8 mouse cellular contexts compared by ENCODE assay signal in the genomic region with DNA sequence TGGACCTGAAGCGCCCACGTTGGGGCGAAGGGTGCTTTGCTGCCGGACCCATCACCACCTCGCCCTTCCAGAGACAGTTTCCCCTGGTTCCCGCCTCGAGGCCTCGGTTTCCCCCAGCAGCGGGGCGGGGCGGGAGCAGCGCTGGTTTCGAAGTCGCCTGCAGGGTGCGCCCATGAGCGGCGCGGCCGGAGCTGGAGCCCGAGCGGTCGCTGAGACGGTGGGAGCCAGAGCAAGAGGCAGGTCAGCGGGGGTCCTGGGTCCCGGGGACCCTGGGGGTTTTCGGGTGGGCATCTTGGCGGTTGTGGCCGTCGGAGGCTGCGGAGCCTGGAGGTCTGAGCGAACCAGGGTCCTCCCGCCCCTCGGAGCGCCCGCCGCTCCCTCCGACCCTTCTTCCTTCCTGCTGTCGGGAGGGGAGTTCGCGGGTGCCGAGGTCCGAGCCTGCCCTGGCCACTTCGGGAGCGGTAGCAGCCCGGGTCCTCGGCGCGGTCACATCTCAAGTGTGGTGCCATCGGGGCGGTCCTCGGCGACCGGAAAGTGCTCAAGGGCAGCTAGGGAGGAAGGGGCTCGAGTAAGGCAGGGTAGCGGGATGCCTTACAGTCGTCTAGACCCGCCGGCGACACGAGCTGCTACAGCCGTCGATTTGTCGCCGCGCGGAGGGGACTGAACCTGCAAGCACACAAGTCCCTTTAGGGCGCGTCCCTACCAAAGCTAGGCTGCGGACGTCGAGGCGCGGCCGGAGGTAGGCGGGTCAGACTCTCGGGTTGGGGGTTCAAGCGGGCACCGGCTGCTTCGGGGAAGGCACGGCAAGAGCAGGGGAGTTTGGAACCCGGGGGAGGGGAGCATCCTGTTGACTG. TPM values are rescaled to one million over a fixed set of nuclear protein-coding genes. Genes with fewer than 3 reads are reported as not detected.
DNase-seq lines count a peak whose midpoint lies in the region; ATAC-seq and TF ChIP-seq lines count a peak whose summit lies in the region.

No protein-coding gene starts in this region.

- peak; percentile 65 for ATAC-seq in forebrain, embryonic 15.5 days (replicated peaks)
- peak; percentile 24 to 40; a peak in 1 of 4 replicates for ATAC-seq in hematopoietic stem cell, adult 5-6 weeks (replicated peaks in 1 of 2; ENCODE audit: insufficient read depth in 1 of 2, low FRiP score in 2 of 2, low TSS enrichment in 1 of 2, low read depth in 1 of 2, poor library complexity in 2 of 2, severe bottlenecking in 2 of 2)
- 0 out of 2 replicates have a peak, but pooled peaks have one; percentile 44 for ATAC-seq in limb, embryonic 12.5 days (ENCODE audit: insufficient number of reproducible peaks, insufficient read depth, low FRiP score, low TSS enrichment, low read depth)
- ATAC-seq in midbrain, embryonic 11.5 days (ENCODE audit: low FRiP score) = peak; percentile 78
- ATAC-seq in erythroid progenitor cell, adult 5-6 weeks (replicated peaks; ENCODE audit: low FRiP score, poor library complexity, severe bottlenecking) = no peak

- peaks cover 1% of the 10 kb centered on the region for H3K4me1 ChIP-seq in bone marrow, adult 2 months (ENCODE audit: control insufficient read depth, insufficient read depth, low read length)
- H3K4me1 ChIP-seq in forebrain, embryonic 15.5 days = peaks cover 18% of the 10 kb centered on the region
- peaks cover 13% of the 10 kb centered on the region for H3K4me1 ChIP-seq in limb, embryonic 12.5 days (replicated peaks)
- peaks cover 3% of the 10 kb centered on the region for H3K4me1 ChIP-seq in midbrain, embryonic 11.5 days (ENCODE audit: control insufficient read depth, insufficient read depth, low read length)

- H3K9ac ChIP-seq in forebrain, embryonic 15.5 days (replicated peaks) = peak overlapping the region; percentile 39
- H3K9ac ChIP-seq in limb, embryonic 12.5 days (replicated peaks) = peak overlapping the region; percentile 42; the same call in 1 of the 2 replicates
- peak overlapping the region; percentile 47 for H3K9ac ChIP-seq in midbrain, embryonic 11.5 days (ENCODE audit: low read length)

- TF ChIP-seq POLR2A in bone marrow, adult 2 months (IDR thresholded peaks at IDR 0.05; ENCODE audit: borderline replicate concordance, control insufficient read depth, low read depth, low read length) = peak; percentile 30; the same call in 1 of the 2 replicates

- H3K9me3 ChIP-seq in forebrain, embryonic 15.5 days = no peaks in the 10 kb centered on the region
- H3K9me3 ChIP-seq in limb, embryonic 12.5 days = no peaks in the 10 kb centered on the region
- H3K9me3 ChIP-seq in midbrain, embryonic 11.5 days (ENCODE audit: control insufficient read depth, low read length) = no peaks in the 10 kb centered on the region

- WGBS in bone marrow, adult 2 months = under 1% methylated on average over 79 of the region's 81 CpGs
- WGBS in forebrain, embryonic 15.5 days = under 1% methylated on average over 77 of the region's 81 CpGs
- WGBS in limb, embryonic 12.5 days = under 1% methylated on average over 81 of the region's 81 CpGs
- WGBS in midbrain, embryonic 11.5 days = 2% methylated on average over 81 of the region's 81 CpGs

- TF ChIP-seq CTCF in bone marrow, adult 2 months (IDR thresholded peaks at IDR 0.05; ENCODE audit: control insufficient read depth, insufficient read depth, low read length) = peak; percentile 52; the same call in 1 of the 2 replicates

- H3K27ac ChIP-seq in bone marrow, adult 2 months (ENCODE audit: control insufficient read depth, insufficient read depth, low read depth, low read length, poor library complexity) = peak overlapping the region; percentile 72
- H3K27ac ChIP-seq in forebrain, embryonic 15.5 days (replicated peaks) = peak overlapping the region; percentile 46
- H3K27ac ChIP-seq in limb, embryonic 12.5 days = no peak overlapping the region
- H3K27ac ChIP-seq in midbrain, embryonic 11.5 days (ENCODE audit: low read depth, low read length) = no peak overlapping the region

- no peaks in the 10 kb centered on the region for H3K36me3 ChIP-seq in forebrain, embryonic 15.5 days
- H3K36me3 ChIP-seq in limb, embryonic 12.5 days = peaks cover 11% of the 10 kb centered on the region; the same call in 1 of the 2 replicates
- H3K36me3 ChIP-seq in midbrain, embryonic 11.5 days (ENCODE audit: control insufficient read depth, insufficient read depth, low read length) = no peaks in the 10 kb centered on the region; the same call in 1 of the 2 replicates

- DNase-seq in MN1 (ENCODE audit: low spot score) = peak; percentile 82
- DNase-seq in midbrain, embryonic 11.5 days (ENCODE audit: low spot score, missing footprints) = peak; percentile 98
- peak; percentile 67 to 88 for DNase-seq in spleen, adult 18-20 months

- peak overlapping the region; percentile 57 for H3K4me2 ChIP-seq in forebrain, embryonic 15.5 days (replicated peaks)
- peak overlapping the region; percentile 68 for H3K4me2 ChIP-seq in limb, embryonic 12.5 days
- H3K4me2 ChIP-seq in midbrain, embryonic 11.5 days = peak overlapping the region; percentile 51

- peak overlapping the region; percentile 58 for H3K4me3 ChIP-seq in bone marrow, adult 2 months (replicated peaks; ENCODE audit: control insufficient read depth, low read depth, low read length)
- H3K4me3 ChIP-seq in forebrain, embryonic 15.5 days = peak overlapping the region; percentile 44
- H3K4me3 ChIP-seq in limb, embryonic 12.5 days (replicated peaks) = peak overlapping the region; percentile 47
- peak overlapping the region; percentile 35 for H3K4me3 ChIP-seq in midbrain, embryonic 11.5 days (ENCODE audit: low read depth, low read length)

- peaks cover 14% of the 10 kb centered on the region; the same call in 1 of the 2 replicates for H3K27me3 ChIP-seq in forebrain, embryonic 15.5 days
- peaks cover 56% of the 10 kb centered on the region for H3K27me3 ChIP-seq in limb, embryonic 12.5 days
- H3K27me3 ChIP-seq in midbrain, embryonic 11.5 days (ENCODE audit: control insufficient read depth, insufficient read depth, low read length) = peaks cover 28% of the 10 kb centered on the region

RNA-seq across cellular contexts. Expression of gene Adora2a, which starts 0.5 kb away (rescaled TPM):
- 7.3 and 7.7 TPM in 2 replicates for polyA plus RNA-seq in bone marrow, adult 2 months (2011; ENCODE audit: insufficient read depth, insufficient read length, low replicate concordance, missing spikeins)
- polyA plus RNA-seq in forebrain, embryonic 15.5 days (2015; fragmentation: Nextera tagmentation; extraction: Ambion mirVana) = 6.4 and 8.2 TPM in 2 replicates
- total RNA-seq in hematopoietic stem cell, adult 5-6 weeks (2017) = 8.6 and 10.1 TPM in 2 replicates
- 1.7 and 2.2 TPM in 2 replicates for polyA plus RNA-seq in limb, embryonic 12.5 days (2016; fragmentation: Nextera tagmentation; extraction: Ambion mirVana)
- polyA plus RNA-seq in midbrain, embryonic 11.5 days (2014; fragmentation: Nextera tagmentation; extraction: Ambion mirVana) = 2.8 and 4.0 TPM in 2 replicates
- total RNA-seq in erythroid progenitor cell, adult 5-6 weeks (2015; ENCODE audit: low replicate concordance) = 2.2 TPM in 1 of 2 replicates, not detected in the other
- 0.26 TPM in 1 of 2 replicates, not detected in the other for total RNA-seq in erythroid progenitor cell, adult 5-6 weeks (2017; ENCODE audit: low replicate concordance)

Comparison
In these comparisons a context has a peak if more than half of its experiments do, and no peak if none do; other contexts are left out.
1. H3K27ac ChIP-seq: peak in bone marrow, adult 2 months (single experiment) and forebrain, embryonic 15.5 days (single experiment); none in limb, embryonic 12.5 days (single experiment) and midbrain, embryonic 11.5 days (single experiment).
2. Peak in every context shown above with its lines, with median percentiles within 50 percentile points of each other: DNase-seq, H3K4me3 ChIP-seq, H3K4me2 ChIP-seq and H3K9ac ChIP-seq.